Mouse (Mus musculus): ENCODE measurements around the gene Ap5z1.
A peak's percentile ranks its signal among the peaks of the same experiment; 100 is the strongest.

Ap5z1 gene

GRCm38 (mm10) chr5:142475669-142476068, 11.9 kb downstream of the Ap5z1 start:
- DNase-seq, result no peak

GRCm38 (mm10) chr5:142477346-142477745, 13.6 kb downstream of the Ap5z1 start:
- DNase-seq, result peak; percentile 43

DNA sequence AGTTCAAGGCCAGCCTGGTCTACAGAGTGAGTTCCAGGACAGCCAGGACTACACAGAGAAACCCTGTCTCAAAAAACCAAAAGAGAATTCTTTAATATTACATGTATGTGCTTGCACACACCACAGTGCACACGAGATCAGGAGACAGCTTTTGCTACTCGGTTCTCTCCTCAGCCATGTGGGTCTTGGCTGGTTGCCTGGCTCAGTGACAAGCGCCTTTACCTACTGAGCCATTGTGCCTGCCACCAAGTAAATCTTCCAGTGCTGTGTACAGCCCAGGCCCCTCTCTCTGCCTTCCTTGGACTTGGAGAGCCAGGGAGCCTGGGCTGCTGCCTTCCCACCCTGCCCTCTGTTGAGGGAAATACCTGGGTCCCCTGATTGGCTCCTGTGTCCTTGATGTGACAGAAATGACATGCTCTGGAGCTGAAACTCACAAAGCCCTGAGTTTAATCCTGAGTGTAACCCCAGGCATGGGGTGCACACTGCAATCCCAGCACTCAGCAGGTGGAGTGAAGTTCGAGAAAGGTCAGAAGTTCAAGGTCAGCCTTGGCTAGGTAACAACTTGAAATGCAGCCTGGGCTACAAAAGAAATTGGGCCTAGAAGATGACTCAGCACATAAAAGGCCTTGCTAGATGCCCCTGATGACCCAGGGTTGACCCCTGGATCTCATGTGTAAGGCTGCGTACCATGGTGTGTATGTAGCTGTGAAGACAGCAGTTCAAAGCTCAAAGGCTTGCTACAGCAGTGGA, 14.3 kb downstream of the Ap5z1 start:
- no peak for DNase-seq

DNA sequence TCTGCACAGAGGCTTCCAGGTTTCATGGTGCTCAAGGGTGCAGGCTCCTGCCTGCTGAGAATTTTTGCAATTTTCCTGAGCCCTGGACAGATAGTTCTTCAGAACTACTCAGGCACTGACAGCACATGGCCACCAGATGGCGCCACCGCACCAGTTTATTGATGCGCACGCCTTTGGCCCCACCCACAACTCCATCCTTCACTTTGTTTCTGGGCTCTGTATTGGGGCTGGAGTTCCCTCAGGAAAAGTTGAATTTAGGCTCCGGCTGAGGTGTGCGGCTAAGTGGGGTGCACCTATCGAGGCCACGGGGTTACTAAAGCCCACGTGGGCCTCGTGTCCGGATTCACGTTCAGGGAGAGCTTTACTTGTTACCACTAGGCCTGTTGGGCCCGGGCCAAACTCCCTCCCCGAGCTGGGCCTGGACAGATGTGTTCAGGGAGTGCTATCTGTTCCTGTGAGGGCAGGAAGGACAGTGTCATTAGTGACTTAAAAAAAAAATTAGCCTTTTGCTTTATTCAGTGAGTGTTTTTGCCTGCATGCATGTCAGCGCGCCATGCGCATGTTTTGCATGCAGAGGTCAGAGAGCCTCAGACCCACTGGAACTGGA, 15.2 kb downstream of the Ap5z1 start:
- peak; percentile 84 for DNase-seq

DNA sequence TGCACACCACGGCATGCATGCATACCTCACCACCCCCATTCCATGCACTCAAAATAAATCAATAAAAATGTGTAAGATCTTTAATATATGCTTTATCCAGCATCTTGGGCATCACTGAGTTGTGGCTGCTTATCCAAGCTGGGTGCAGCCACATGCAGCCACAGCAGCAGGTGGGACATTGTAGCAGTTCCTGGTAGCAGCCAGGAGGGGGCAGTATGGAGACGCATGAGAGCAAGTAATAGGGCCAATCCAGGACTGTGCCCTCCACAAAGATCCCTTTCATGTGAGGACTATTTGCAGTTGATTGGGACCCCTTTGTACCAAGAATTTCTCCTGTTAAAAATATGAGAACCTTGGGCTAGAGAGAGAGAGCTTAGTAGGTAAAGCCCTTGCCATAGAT, 18.8 kb downstream of the Ap5z1 start:
- no peak for DNase-seq

DNA sequence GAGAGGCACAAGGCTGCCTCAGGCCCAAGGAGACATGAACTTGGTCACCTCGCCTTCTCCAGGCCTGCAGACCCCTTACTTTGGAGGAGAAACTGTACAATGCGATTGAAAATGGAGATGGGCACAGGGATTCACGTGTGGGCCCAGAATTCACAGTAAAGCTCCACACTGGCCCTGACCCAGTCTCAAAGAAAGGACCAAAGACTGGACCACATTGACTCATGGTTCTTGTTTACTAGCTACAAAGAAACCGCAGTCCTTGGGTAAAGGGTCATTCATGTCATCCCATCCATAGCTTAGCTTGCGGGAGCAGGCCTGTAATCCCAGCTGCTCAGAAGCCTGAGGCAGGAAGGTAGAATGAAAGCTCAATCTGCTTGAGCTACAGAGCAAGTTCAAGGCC, 19.8 kb downstream of the Ap5z1 start:
- DNase-seq, result no peak

GRCm38 (mm10) chr5:142486654-142487053, 22.9 kb downstream of the Ap5z1 start:
- DNase-seq, result no peak

- DNase-seq, result no peak
Observed at GRCm38 (mm10) chr5:142489955-142490707, 26.4 kb downstream of the Ap5z1 start.

GRCm38 (mm10) chr5:142493307-142493706, 29.6 kb downstream of the Ap5z1 start:
- DNase-seq, result no peak

- DNase-seq, result no peak
Observed at GRCm38 (mm10) chr5:142495321-142496096, 31.8 kb downstream of the Ap5z1 start.

- peak; percentile 36 for DNase-seq
Observed at GRCm38 (mm10) chr5:142498964-142499363, 35.2 kb downstream of the Ap5z1 start.

- DNase-seq, result no peak
Observed at GRCm38 (mm10) chr5:142500918-142501317, 37.2 kb downstream of the Ap5z1 start.

- peak; percentile 88 for DNase-seq
Observed at GRCm38 (mm10) chr5:142502414-142502813, 38.7 kb downstream of the Ap5z1 start.

DNA sequence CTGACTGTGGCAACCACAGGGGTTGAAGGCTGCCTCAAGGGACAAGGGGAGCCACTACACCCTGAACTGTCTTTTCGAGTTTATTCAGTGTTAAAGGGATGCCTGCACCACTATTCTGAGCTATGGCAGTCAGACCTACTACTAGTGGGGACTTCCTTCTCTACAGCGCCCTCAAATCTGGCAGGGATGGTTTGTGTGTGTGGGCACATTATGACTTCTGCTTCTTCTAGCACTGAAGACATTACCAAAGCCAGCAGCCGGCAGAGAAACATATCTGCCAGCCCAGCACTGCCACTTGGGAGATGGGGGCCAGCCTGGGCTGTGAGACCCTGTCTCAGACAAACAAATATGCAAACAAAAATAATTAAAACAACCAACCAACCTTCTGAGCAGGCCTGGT, 40.4 kb downstream of the Ap5z1 start:
- DNase-seq, result no peak

DNA sequence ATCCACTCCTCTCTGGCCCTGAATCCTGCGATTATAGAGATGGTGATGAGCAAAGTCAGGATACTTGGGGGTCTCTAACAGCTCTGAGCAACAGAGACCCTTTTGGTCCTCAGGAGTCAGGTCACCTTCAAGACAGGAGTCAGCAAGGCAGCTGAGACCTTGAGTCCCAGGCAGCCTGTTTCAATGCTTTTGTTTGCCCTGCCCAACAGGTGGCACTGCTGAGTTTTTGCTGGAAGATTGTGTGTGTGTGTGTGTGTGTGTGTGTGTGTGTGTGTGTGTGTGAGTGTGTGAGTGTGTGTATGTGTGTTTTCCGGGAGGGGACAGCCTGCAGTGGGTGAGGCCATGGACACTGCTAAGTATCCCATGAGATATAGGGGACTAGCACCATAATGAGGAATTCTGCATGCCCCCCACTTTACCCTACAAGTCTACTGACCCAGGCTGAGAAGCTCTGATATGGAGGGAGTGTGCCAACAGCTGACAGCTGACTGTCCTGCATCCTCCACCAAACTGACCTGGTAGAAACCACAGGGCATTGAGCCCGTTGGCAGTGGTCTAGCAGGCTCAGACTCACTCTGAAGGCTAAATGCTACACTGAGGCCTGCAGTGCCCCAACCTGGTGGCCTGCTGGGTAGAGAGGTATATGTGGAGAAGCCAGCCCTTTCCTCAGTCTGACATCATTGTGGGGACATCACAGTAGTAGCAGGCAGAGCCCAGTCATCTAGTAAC, 42.1 kb downstream of the Ap5z1 start:
- DNase-seq, result no peak

DNA sequence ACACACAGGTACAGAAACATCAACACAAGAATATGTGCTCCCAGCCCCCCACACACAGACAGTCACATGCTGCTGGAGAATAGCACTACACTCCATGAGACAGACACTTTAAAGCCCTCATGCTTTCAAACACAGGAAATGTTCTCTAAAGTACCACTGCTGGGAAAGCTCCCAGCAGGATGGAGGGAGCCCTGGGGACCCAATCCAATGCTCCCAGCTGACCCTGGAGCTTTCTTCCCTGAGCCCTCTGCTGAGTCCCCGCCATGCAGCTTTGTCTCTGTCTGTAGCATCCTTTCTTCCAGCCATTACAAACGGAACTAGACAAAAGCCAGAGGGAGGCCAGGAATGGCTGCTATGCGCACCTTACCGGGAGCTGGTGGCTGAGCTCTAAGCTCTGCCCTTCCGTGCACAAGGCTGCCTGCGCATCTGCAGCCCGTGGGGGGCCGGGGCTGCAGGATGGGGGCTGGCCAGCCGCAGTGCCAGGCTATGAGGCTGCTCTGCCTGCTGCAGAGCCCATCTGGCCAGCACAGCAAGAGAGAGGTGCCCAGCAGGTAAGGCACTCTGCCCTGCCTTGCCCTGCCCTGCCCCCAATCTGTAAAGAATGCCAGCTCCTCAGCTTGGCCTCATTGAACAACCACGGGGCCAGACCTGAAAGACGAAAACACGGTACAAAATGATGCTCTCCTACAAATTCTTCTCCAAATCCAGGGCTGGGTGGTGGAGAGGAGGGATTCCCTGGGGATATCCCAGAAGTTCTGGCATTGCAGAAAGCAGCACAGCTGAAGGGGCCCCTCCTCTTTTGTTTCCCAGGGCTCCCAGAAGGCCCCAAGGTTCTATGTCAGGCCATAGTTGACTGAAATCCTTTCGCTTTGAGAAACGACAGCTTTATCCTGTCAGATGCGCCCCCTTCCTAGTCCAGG, 45.7 kb downstream of the Ap5z1 start:
- DNase-seq, result peak; percentile 28

DNA sequence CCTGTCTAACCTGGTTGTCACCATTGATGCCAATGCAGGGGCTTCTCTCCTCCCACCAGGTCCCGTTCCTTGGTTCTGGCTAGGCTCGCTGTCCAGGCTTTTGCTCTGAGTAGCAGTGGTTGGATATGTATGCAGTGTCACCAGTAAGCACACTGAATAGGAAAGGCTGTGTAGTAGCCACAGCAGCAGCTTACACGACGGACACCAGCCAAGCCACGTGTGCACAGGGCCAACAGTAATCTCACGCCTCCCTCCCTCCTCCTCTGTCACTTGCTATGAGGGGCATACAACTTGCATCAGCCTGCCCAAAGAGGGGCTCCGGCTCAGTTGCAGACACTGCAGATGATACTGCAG, 46.3 kb downstream of the Ap5z1 start:
- DNase-seq, result no peak

DNA sequence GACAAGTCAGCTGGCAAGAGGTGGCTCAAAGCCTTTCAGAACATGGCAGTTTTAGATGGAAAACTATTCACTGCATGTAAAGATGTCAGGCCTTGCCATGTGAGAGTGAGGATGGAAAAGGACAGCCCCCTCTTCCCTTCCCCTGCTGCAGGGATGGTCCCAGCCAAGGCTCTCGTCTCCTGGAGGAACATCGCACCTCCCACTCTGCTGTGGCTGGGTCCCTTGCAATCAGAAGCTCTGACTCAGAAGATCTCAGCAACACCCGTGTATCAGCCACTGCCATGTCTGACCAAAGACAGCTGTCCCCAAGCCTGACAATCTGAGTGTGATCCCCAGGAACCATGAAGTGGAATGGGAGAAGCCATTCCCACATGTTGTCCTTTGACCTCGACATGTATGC, 48.4 kb downstream of the Ap5z1 start:
- no peak for DNase-seq

- DNase-seq, result no peak
Observed at GRCm38 (mm10) chr5:142518973-142519372, 55.2 kb downstream of the Ap5z1 start.

DNA sequence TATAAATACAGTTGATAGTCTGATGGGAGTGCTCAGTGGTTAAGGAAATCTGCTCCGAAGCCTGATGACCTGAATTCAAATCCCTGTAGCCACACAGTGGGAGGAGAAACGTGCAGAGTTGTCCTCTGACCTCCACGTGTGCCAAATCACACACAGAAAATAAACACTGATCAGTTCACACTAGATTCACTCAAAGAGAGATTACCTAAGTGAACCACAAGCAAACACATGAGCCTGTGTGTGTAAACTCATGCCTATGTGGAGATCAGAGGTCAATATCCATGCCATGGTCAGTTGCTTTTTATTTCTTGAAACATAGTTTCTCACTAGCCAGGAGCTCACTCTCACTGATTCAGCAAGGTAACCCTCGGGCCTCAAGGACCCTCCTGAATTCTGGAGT, 56.6 kb downstream of the Ap5z1 start:
- DNase-seq, result no peak

DNA sequence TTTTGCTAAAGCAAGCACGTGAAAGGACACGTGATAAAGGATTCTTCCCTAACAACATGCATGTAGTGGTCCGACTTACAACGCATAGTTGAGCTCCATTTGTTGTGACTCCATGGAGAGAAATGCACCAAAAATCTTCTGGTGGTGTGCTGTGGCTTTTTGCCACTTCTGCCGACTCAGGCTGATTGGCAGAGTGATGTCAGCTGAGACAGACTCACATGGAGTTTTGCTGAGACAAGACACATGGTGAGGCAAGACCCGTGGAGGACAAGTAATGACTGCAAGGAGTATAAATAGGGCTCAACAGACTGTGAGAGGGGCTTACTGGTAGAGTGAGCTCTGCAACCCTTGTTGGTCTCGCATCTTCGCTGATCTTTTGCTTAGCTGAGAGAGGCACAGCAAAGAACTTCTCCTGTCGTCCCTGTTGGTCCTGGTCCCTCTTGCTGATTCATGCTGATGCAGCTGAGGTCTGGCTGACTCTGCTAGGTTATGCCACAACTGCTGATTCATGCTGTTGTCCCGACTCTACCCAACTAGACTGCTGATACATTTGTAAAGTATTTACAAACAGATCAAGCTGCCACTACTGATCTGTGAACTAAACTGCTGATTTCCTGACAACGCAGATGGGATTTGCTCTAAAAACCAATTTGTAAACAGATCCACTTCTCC, 57.6 kb downstream of the Ap5z1 start:
- DNase-seq, result no peak
